9 mouse cellular contexts compared by ENCODE assay signal in the genomic region with DNA sequence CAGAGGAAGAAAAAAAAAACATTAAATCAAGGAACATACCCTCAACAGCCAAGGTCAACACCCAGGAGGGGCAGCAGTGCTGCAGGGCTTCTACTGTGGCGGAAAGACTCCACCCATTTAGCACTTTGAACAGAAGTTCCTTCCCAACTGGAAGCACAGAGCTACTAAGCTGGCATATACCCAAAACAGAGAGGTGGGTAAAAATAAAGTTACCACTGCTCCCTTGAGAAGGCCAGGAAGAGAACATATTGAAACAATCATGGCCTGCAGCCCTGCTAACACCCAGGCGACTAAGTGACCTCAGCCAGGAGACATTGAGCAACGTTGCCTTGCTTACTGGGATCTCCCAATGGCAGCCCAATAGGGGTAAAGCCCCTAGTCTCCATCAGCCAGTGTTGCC.
DNase-seq lines count a peak whose midpoint lies in the region; ATAC-seq and TF ChIP-seq lines count a peak whose summit lies in the region.
"Had no signal": no experiment of that assay in that cellular context is flagged by ENCODE, and none has a peak within 500 bp of the region (broad histone marks: within the 10 kb centered on the region; RNA-seq: fewer than 3 reads in every experiment).

No protein-coding gene starts in this region.

- no peak overlapping the region for H3K9ac ChIP-seq in liver, adult 2 months (ENCODE audit: low read depth, low read length)
- H3K9ac ChIP-seq in liver, embryonic 12.5 days: no peak overlapping the region
- H3K9ac ChIP-seq in heart, postnatal 0 days (replicated peaks; ENCODE audit: low read depth, low read length): no peak overlapping the region
- H3K9ac ChIP-seq in limb, embryonic 14.5 days (ENCODE audit: low read depth, low read length, severe bottlenecking): no peak overlapping the region
- H3K9ac ChIP-seq: embryonic facial prominence, embryonic 13.5 days had no signal

- no peaks in the 10 kb centered on the region for H3K27me3 ChIP-seq in liver, adult 2 months (ENCODE audit: control insufficient read depth, insufficient read depth, low read length)
- no peaks in the 10 kb centered on the region for H3K27me3 ChIP-seq in liver, embryonic 12.5 days (replicated peaks)
- no peaks in the 10 kb centered on the region for H3K27me3 ChIP-seq in heart, postnatal 0 days (ENCODE audit: control insufficient read depth, insufficient read depth, low read length)
- H3K27me3 ChIP-seq in limb, embryonic 14.5 days (ENCODE audit: control insufficient read depth, insufficient read depth, low read length): no peaks in the 10 kb centered on the region
- H3K27me3 ChIP-seq in cerebellum, adult 2 months (ENCODE audit: control insufficient read depth, insufficient read depth, low read length): no peaks in the 10 kb centered on the region; the same call in 1 of the 2 replicates
- H3K27me3 ChIP-seq: embryonic facial prominence, embryonic 13.5 days had no signal

- H3K36me3 ChIP-seq in liver, adult 2 months (ENCODE audit: control insufficient read depth, insufficient read depth, low read length): no peaks in the 10 kb centered on the region
- no peaks in the 10 kb centered on the region for H3K36me3 ChIP-seq in liver, embryonic 12.5 days
- H3K36me3 ChIP-seq in heart, postnatal 0 days (replicated peaks; ENCODE audit: control insufficient read depth, insufficient read depth, low read length): no peaks in the 10 kb centered on the region
- H3K36me3 ChIP-seq in limb, embryonic 14.5 days (ENCODE audit: control insufficient read depth, insufficient read depth, low read length): no peaks in the 10 kb centered on the region

- H3K4me3 ChIP-seq in liver, adult 2 months (ENCODE audit: insufficient read depth, low read depth, low read length): no peak overlapping the region
- H3K4me3 ChIP-seq in liver, embryonic 12.5 days: no peak overlapping the region
- H3K4me3 ChIP-seq in heart, postnatal 0 days (ENCODE audit: low read depth, low read length): no peak overlapping the region
- no peak overlapping the region for H3K4me3 ChIP-seq in limb, embryonic 14.5 days (replicated peaks; ENCODE audit: low read length)
- no peak overlapping the region for H3K4me3 ChIP-seq in cerebellum, adult 2 months (replicated peaks; ENCODE audit: insufficient read depth, low read depth, low read length)
- H3K4me3 ChIP-seq: embryonic facial prominence, embryonic 13.5 days had no signal

- H3K4me1 ChIP-seq in liver, adult 2 months (ENCODE audit: control insufficient read depth, insufficient read depth, low read length): no peaks in the 10 kb centered on the region; the same call in 1 of the 2 replicates
- no peaks in the 10 kb centered on the region for H3K4me1 ChIP-seq in liver, embryonic 12.5 days
- H3K4me1 ChIP-seq in heart, postnatal 0 days (ENCODE audit: control insufficient read depth, insufficient read depth): peaks cover 28% of the 10 kb centered on the region
- peaks cover 18% of the 10 kb centered on the region for H3K4me1 ChIP-seq in limb, embryonic 14.5 days (ENCODE audit: control insufficient read depth, insufficient read depth, low read length)
- H3K4me1 ChIP-seq in cerebellum, adult 2 months (ENCODE audit: control insufficient read depth, insufficient read depth, low read length): no peaks in the 10 kb centered on the region

- peak; percentile 1 for DNase-seq in liver, adult 2 months (ENCODE audit: extremely low read depth, low read depth, low spot score)
- peak; percentile 68 for DNase-seq in heart, postnatal 0 days (ENCODE audit: low spot score)
- peak; percentile 56 for DNase-seq in limb, embryonic 14.5 days (ENCODE audit: low spot score)
- DNase-seq in cerebellum, adult 2 months: no peak
- DNase-seq: thymus, postnatal 36 days had no signal

- no peak for ATAC-seq in liver, embryonic 12.5 days
- ATAC-seq in heart, postnatal 0 days (ENCODE audit: insufficient read depth, low read depth): peak; percentile 52; the same call in 1 of the 2 replicates
- no peak for ATAC-seq in limb, embryonic 14.5 days (ENCODE audit: low FRiP score, low read depth)
- no peak for ATAC-seq in CD4-positive, CD25-positive, alpha-beta regulatory T cell, adult 4 months
- no peak for ATAC-seq in cerebellum, adult (ENCODE audit: insufficient number of reproducible peaks, low FRiP score, low TSS enrichment)

- 74% methylated on average over 3 of the region's 3 CpGs for WGBS in liver, adult 2 months
- 65% methylated on average over 3 of the region's 3 CpGs for WGBS in liver, embryonic 12.5 days (ENCODE audit: insufficient replicate concordance)
- WGBS in heart, postnatal 0 days: 14% methylated on average over 3 of the region's 3 CpGs
- WGBS in limb, embryonic 14.5 days: 15% methylated on average over 3 of the region's 3 CpGs
- WGBS in cerebellum, adult 2 months: 56% methylated on average over 3 of the region's 3 CpGs

- H3K4me2 ChIP-seq in liver, embryonic 12.5 days: no peak overlapping the region
- H3K4me2 ChIP-seq in heart, postnatal 0 days (ENCODE audit: low read depth, low read length): peak overlapping the region; percentile 24
- H3K4me2 ChIP-seq in limb, embryonic 14.5 days (replicated peaks; ENCODE audit: low read depth, low read length, severe bottlenecking): no peak overlapping the region
- H3K4me2 ChIP-seq: embryonic facial prominence, embryonic 13.5 days had no signal

- H3K79me2 ChIP-seq in liver, adult 2 months (ENCODE audit: control insufficient read depth, insufficient read depth, low read length): no peaks in the 10 kb centered on the region

- H3K27ac ChIP-seq in liver, adult 2 months (replicated peaks; ENCODE audit: insufficient read depth, low read depth, low read length): no peak overlapping the region
- no peak overlapping the region for H3K27ac ChIP-seq in liver, embryonic 12.5 days
- peak overlapping the region; percentile 59 for H3K27ac ChIP-seq in heart, postnatal 0 days (ENCODE audit: low read depth)
- H3K27ac ChIP-seq in limb, embryonic 14.5 days (replicated peaks; ENCODE audit: low read depth, low read length): no peak overlapping the region
- no peak overlapping the region for H3K27ac ChIP-seq in cerebellum, adult 2 months (ENCODE audit: insufficient read depth, low read length)
- H3K27ac ChIP-seq: embryonic facial prominence, embryonic 13.5 days had no signal

- no peak for TF ChIP-seq EP300 in heart, postnatal 0 days (IDR thresholded peaks at IDR 0.05; ENCODE audit: low read depth)

- no peak for TF ChIP-seq POLR2A in liver, adult 2 months (IDR thresholded peaks at IDR 0.05; ENCODE audit: extremely low read depth, insufficient read depth, low read length)
- TF ChIP-seq POLR2A in limb, embryonic 14.5 days (IDR thresholded peaks at IDR 0.05; ENCODE audit: borderline replicate concordance, extremely low read depth, insufficient read depth, insufficient read length): no peak
- TF ChIP-seq POLR2A in cerebellum, adult 2 months (IDR thresholded peaks at IDR 0.05; ENCODE audit: borderline replicate concordance, insufficient read depth, low read length): no peak

- no peaks in the 10 kb centered on the region for H3K9me3 ChIP-seq in liver, embryonic 12.5 days (replicated peaks)
- H3K9me3 ChIP-seq in heart, postnatal 0 days (replicated peaks; ENCODE audit: control insufficient read depth, low read length): peaks cover 4% of the 10 kb centered on the region; the same call in 1 of the 2 replicates
- no peaks in the 10 kb centered on the region for H3K9me3 ChIP-seq in limb, embryonic 14.5 days (ENCODE audit: control insufficient read depth, low read length)
- H3K9me3 ChIP-seq: embryonic facial prominence, embryonic 13.5 days had no signal

- TF ChIP-seq CTCF in liver, adult 2 months (IDR thresholded peaks at IDR 0.05; ENCODE audit: low read depth, low read length): no peak
- TF ChIP-seq CTCF in heart, postnatal 0 days (IDR thresholded peaks at IDR 0.05; ENCODE audit: low read depth): no peak
- TF ChIP-seq CTCF in cerebellum, adult 2 months (IDR thresholded peaks at IDR 0.05; ENCODE audit: borderline replicate concordance, insufficient read depth, low read depth, low read length): no peak

Comparison
In these comparisons a context has a peak if more than half of its experiments do, and no peak if none do; other contexts are left out.
1. DNase-seq: peak in liver, adult 2 months (single experiment), heart, postnatal 0 days (single experiment) and limb, embryonic 14.5 days (single experiment); none in cerebellum, adult 2 months (0 of 2).